Mouse (Mus musculus) hindbrain, embryonic 14.5 days (tissue): Measurements from ENCODE around the gene Hist1h2bf. TPM values are rescaled to one million over a fixed set of nuclear protein-coding genes. Genes with fewer than 3 reads are reported as not detected.
"Not testable (repeated sequence)": the region's sequence is repeated elsewhere in the genome, so short reads cannot be mapped to it uniquely, and the experiment has no call there.

Source experiments
- ATAC-seq: fragments of 200-750 bp; cut with Nextera tagmentation; 2 replicates; pipeline ENCODE4 v1.8.0; 2017; ENCODE audit warnings: moderate number of reproducible peaks, mild to moderate bottlenecking, moderate TSS enrichment, moderate library complexity; ENCODE audit not compliant: low FRiP score
- DNase-seq: peaks from one replicate; pipeline ENCODE4 v3.0.0-alpha.2; 2015; ENCODE audit warnings: low spot score
- H3K27ac ChIP-seq: fragments of 300-500 bp; sonication (generic); 2 replicates; pipeline ENCODE4 v1.5.1; 2014; ENCODE audit warnings: mild to moderate bottlenecking, moderate library complexity
- H3K27me3 ChIP-seq: fragments of 300-500 bp; sonication (generic); 2 replicates; pipeline ENCODE4 v1.6.1; 2014; ENCODE audit warnings: mild to moderate bottlenecking, low read length, mixed read lengths; ENCODE audit not compliant: control insufficient read depth, insufficient read depth
- H3K36me3 ChIP-seq: fragments of 300-500 bp; sonication (generic); replicated peaks from 2 replicates; pipeline ENCODE4 v1.6.1; 2014; ENCODE audit not compliant: control insufficient read depth, insufficient read depth
- H3K4me1 ChIP-seq: fragments of 300-500 bp; sonication (generic); replicated peaks from 2 replicates; pipeline ENCODE4 v1.6.1; 2014; ENCODE audit warnings: antibody characterized with exemption, low read length, mixed read lengths; ENCODE audit not compliant: control insufficient read depth, insufficient read depth
- H3K4me2 ChIP-seq: fragments of 300-500 bp; sonication (generic); replicated peaks from 2 replicates; pipeline ENCODE4 v1.6.1; 2014; ENCODE audit warnings: mild to moderate bottlenecking, moderate library complexity
- H3K4me3 ChIP-seq: fragments of 300-500 bp; sonication (generic); replicated peaks from 2 replicates; pipeline ENCODE4 v1.5.1; 2014; ENCODE audit warnings: mild to moderate bottlenecking, low read length
- H3K9ac ChIP-seq: fragments of 300-500 bp; sonication (generic); 2 replicates; pipeline ENCODE4 v1.6.1; 2014
- H3K9me3 ChIP-seq: fragments of 300-500 bp; sonication (generic); 2 replicates; pipeline ENCODE4 v1.6.1; 2016; ENCODE audit warnings: low read length; ENCODE audit not compliant: control insufficient read depth
- WGBS: fragments of 180-500 bp; shearing (Covaris S2); extraction: QIAGEN DNeasy Blood & Tissue Kit; methylation state at CpG from one replicate; pipeline ENCODE4 v1.1.7; 2014; 5-methylcytosine and 5-hydroxymethylcytosine counted together
- polyA plus RNA-seq: library from polyadenylated mRNA; unstranded; fragments of >200 nt; fragmentation: Nextera tagmentation; extraction: Ambion mirVana; gene quantifications from 2 replicates; pipeline ENCODE4 v1.2.1, GENCODE M21; 2014

The Hist1h2bf gene
- polyA plus RNA-seq, 1 experiment from 2014 or later, result 0.91 TPM

GRCm38 (mm10) chr13:23551931-23552914 lies 21.8 kb downstream of the Hist1h2bf start:
- WGBS, result 50% methylated on average over 8 of the region's 8 CpGs
- no peak for ATAC-seq

GRCm38 (mm10) chr13:23551146-23551834 lies 22.7 kb downstream of the Hist1h2bf start, which contains the start of gene Hist1h4f:
Gene Hist1h4f, minus strand, starts transcription at chr13:23551648.
- Histone ChIP-seq H3K27ac (peak within 1 kb of the TSS; percentile 89), H3K9ac (peak within 1 kb of the TSS; percentile 62), H3K4me3 (peak within 1 kb of the TSS; percentile 40), H3K4me2 (peak within 1 kb of the TSS; percentile 65), H3K4me1 (peaks cover 22% of the 10 kb centered on the region)
- H3K36me3 ChIP-seq, H3K9me3 ChIP-seq, H3K27me3 ChIP-seq: not testable (repeated sequence)
- ATAC-seq, result peak; percentile 91
- WGBS, result under 1% methylated on average over 43 of the region's 47 CpGs
- DNase-seq, result peak; percentile 96

More at GRCm38 (mm10) chr13:23551931-23552914, 21.8 kb downstream of the Hist1h2bf start:
- no peaks in the 10 kb centered on the region for H3K36me3 ChIP-seq
- peak overlapping the region; percentile 89 for H3K27ac ChIP-seq
- H3K4me2 ChIP-seq, result peak overlapping the region; percentile 65
- peak overlapping the region; percentile 62 for H3K9ac ChIP-seq
- H3K4me1 ChIP-seq, result peaks cover 25% of the 10 kb centered on the region
- no peak for DNase-seq
- peak overlapping the region; percentile 40 for H3K4me3 ChIP-seq
- no peaks in the 10 kb centered on the region for H3K27me3 ChIP-seq
- H3K9me3 ChIP-seq, result no peaks in the 10 kb centered on the region

- Histone ChIP-seq H3K36me3 (no peaks in the 10 kb centered on the region), H3K9ac (peak overlapping the region; percentile 62), H3K27ac (peak overlapping the region; percentile 89), H3K27me3 (no peaks in the 10 kb centered on the region), H3K4me1 (peaks cover 22% of the 10 kb centered on the region), H3K4me3 (peak overlapping the region; percentile 40), H3K9me3 (no peaks in the 10 kb centered on the region), H3K4me2 (peak overlapping the region; percentile 65)
- ATAC-seq, result no peak
- 6% methylated on average over 3 of the region's 3 CpGs for WGBS
- DNase-seq, result no peak
Observed at GRCm38 (mm10) chr13:23550761-23551145, 23.2 kb downstream of the Hist1h2bf start.

GRCm38 (mm10) chr13:23546694-23547093 lies 27.3 kb downstream of the Hist1h2bf start:
- 83% methylated on average over 5 of the region's 5 CpGs for WGBS
- no peak for DNase-seq

GRCm38 (mm10) chr13:23544787-23545120 lies 29.2 kb downstream of the Hist1h2bf start:
- not testable (repeated sequence) for H3K9me3 ChIP-seq, DNase-seq, H3K27me3 ChIP-seq, ATAC-seq, H3K36me3 ChIP-seq, H3K4me1 ChIP-seq
- Histone ChIP-seq H3K4me3 (peak overlapping the region; percentile 44), H3K9ac (peak overlapping the region; percentile 63), H3K27ac (peak overlapping the region; percentile 86), H3K4me2 (peak overlapping the region; percentile 82)
- under 1% methylated on average over 14 of the region's 14 CpGs for WGBS

More at GRCm38 (mm10) chr13:23546694-23547093, 27.3 kb downstream of the Hist1h2bf start:
- Histone ChIP-seq H3K27ac (no peak overlapping the region), H3K27me3 (no peaks in the 10 kb centered on the region), H3K4me3 (no peak overlapping the region), H3K9ac (no peak overlapping the region), H3K9me3 (no peaks in the 10 kb centered on the region), H3K4me2 (no peak overlapping the region), H3K36me3 (no peaks in the 10 kb centered on the region), H3K4me1 (peaks cover 13% of the 10 kb centered on the region)
- no peak for ATAC-seq

- Histone ChIP-seq H3K4me3 (peak within 1 kb of the TSS; percentile 44), H3K9ac (peak within 1 kb of the TSS; percentile 63), H3K27me3 (no peaks in the 10 kb centered on the region), H3K36me3 (no peaks in the 10 kb centered on the region), H3K4me1 (0 out of 2 replicates have a peak, but pooled peaks cover 6% of the 10 kb centered on the region), H3K27ac (peak within 1 kb of the TSS; percentile 86), H3K4me2 (peak within 1 kb of the TSS; percentile 82), H3K9me3 (no peaks in the 10 kb centered on the region)
- DNase-seq (peak; percentile 98), ATAC-seq (peak; percentile 95)
- under 1% methylated on average over 22 of the region's 45 CpGs for WGBS
Observed at GRCm38 (mm10) chr13:23543965-23544786, 29.8 kb downstream of the Hist1h2bf start, which contains the start of gene Hist1h3f. Gene Hist1h3f, plus strand, starts transcription at chr13:23544052.

- H3K27ac ChIP-seq, result peak within 1 kb of the TSS; percentile 86; the same call in 1 of the 2 replicates
- not testable (repeated sequence) for H3K9me3 ChIP-seq, H3K36me3 ChIP-seq, H3K4me1 ChIP-seq, H3K27me3 ChIP-seq
- DNase-seq (peak; percentile 79), ATAC-seq (peak; percentile 91)
- H3K4me3 ChIP-seq, result peak within 1 kb of the TSS; percentile 44
- H3K9ac ChIP-seq, result peak within 1 kb of the TSS; percentile 56
- WGBS, result under 1% methylated on average over 24 of the region's 42 CpGs
- H3K4me2 ChIP-seq, result peak within 1 kb of the TSS; percentile 82
Observed at GRCm38 (mm10) chr13:23542999-23543607, 30.9 kb downstream of the Hist1h2bf start, which contains the start of gene Hist1h2bh. Gene Hist1h2bh, minus strand, starts transcription at chr13:23543392.

- H3K9me3 ChIP-seq, H3K4me1 ChIP-seq, H3K36me3 ChIP-seq, H3K27ac ChIP-seq, DNase-seq, ATAC-seq, H3K27me3 ChIP-seq: not testable (repeated sequence)
- peak overlapping the region; percentile 44 for H3K4me3 ChIP-seq
- peak overlapping the region; percentile 56 for H3K9ac ChIP-seq
- peak overlapping the region; percentile 82 for H3K4me2 ChIP-seq
- 6% methylated on average over 3 of the region's 3 CpGs for WGBS
Observed at GRCm38 (mm10) chr13:23542225-23542980, 31.6 kb downstream of the Hist1h2bf start.
